Mouse (Mus musculus) ovary, adult 18-20 months (tissue): Measurements from ENCODE around the gene Tmed10.
A peak's percentile ranks its signal among the peaks of the same experiment; 100 is the strongest.

ENCODE experiments used
- DNase-seq: peaks from one replicate; pipeline ENCODE4 v3.0.0; 2022; ENCODE audit warnings: low spot score, mixed read lengths

Gene Tmed10

DNA sequence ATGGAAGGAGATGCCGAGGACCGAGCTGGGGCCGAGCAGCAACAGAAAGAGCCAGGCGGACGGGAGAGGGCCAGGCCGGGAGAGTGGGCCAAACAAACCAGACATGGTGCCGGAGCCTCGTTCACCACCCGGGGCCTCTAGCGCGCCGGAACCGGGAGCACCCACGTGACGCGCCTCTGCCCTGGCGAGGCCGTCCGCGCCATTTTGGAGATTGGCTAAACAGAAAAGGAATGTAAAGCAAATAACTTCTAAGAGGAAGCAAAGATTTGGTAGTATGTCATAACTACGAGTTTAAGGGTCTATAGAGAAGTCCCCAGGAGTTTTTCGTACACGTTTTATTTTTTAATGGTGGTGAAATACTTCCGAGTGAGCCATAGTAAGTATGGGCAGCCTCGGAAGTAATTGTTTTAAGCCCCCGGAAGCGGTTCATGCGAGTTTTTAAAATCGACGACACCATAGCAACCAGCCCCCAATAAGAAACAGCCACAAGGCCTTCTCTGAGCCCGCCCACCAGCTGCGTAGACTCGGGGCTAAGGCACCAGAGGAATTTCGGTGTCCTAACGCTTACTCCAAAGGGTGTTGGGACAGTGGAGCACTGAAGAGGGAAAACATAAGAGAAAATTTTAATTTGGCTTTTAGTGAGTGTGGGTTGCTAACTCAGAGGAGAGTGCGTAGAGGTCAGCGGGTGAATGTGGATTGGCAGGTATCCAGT lies at the start of gene Tmed10:
Tmed10 (minus strand) TSS at position 287 of the 712 bp plus-strand sequence.
- peak; percentile 88 for DNase-seq

- DNase-seq = no peak
Observed at GRCm38 (mm10) chr12:85423236-85423635, 48.6 kb upstream of the Tmed10 start.

- DNase-seq = no peak
Observed at GRCm38 (mm10) chr12:85422536-85422935, 47.9 kb upstream of the Tmed10 start.

GRCm38 (mm10) chr12:85420945-85421344 lies 46.3 kb upstream of the Tmed10 start:
- no peak for DNase-seq

GRCm38 (mm10) chr12:85417845-85418244 lies 43.2 kb upstream of the Tmed10 start:
- DNase-seq = no peak

- no peak for DNase-seq
Observed at GRCm38 (mm10) chr12:85416298-85416697, 41.7 kb upstream of the Tmed10 start.

DNA sequence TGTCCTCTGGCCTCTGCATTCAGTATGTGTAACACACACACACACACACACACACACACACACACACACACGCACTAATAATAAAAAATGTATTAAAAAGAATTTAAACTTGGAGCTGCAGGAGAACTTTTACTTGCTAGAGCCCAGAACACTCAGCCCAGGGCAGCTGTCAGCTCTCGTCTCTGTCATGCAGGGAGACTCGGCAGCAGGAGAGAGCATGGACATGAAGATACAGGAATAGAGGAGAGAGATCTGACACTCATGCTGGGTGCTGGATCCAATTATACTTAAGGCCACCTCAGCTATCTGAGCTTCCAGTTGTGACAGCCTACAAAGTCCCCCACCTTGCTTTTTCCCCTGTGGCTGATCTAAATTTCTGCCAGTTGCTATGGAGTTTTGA lies 41.2 kb upstream of the Tmed10 start:
- no peak for DNase-seq

GRCm38 (mm10) chr12:85411136-85411535 lies 36.5 kb upstream of the Tmed10 start:
- no peak for DNase-seq

DNA sequence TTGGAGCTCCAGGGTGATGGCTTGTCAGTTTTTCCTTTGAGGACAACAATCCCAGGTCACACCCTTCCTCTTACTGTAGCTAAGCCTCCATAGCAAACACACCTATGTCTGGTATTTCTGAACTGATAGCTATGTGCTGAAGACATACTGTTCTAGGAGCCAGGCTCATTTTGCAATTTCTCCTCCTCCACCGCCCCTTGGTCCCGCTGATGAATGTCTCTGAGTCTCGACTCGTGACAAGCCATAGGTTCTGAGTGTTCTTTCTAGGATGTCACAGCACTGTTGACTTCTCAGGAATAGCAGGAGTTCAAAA lies 23.3 kb upstream of the Tmed10 start:
- no peak for DNase-seq

DNA sequence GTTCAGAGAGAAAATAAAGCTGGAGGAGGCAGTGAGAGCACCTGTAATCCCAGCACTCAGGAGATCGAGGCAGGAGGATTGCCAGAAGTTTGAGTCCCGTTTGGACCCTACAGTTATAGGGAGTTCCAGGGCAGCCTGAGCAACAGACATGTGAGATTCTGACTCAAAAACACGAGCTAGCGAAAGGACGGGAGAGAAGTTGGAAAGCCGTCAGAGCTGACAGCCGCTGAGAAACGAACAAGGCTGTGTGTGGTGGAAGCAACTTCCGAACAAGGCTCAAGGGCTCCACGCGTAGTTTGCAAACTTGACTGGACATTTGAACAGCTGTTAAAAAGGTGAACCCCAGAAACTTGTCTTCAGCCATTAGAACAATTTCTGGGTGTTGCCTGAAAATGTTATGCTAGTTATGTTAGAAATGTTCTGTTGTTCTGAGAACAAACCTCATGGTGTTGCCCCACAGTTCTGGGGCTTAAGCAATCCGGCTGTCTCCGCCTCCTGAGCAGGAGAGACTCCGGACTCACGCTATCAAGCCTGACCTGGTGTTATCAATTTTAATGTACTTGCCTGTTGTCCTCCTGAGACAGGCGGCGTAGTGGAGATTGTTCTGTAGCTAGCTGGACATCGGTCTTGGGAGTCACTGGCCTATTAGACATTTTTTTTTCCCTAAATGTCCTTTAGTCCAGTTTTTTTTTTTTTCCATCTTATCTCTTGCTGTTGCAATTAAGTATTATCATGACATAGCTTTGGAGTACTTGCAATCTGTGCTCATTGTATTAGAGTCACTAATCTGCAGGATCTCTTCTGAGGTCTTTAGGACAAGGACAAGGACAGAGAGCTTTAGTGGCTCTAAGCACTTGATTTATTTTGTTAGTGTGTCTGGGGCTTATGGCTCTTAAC lies 22.7 kb upstream of the Tmed10 start:
- DNase-seq = no peak

- DNase-seq = no peak
Observed at GRCm38 (mm10) chr12:85393981-85394380, 19.3 kb upstream of the Tmed10 start.

DNA sequence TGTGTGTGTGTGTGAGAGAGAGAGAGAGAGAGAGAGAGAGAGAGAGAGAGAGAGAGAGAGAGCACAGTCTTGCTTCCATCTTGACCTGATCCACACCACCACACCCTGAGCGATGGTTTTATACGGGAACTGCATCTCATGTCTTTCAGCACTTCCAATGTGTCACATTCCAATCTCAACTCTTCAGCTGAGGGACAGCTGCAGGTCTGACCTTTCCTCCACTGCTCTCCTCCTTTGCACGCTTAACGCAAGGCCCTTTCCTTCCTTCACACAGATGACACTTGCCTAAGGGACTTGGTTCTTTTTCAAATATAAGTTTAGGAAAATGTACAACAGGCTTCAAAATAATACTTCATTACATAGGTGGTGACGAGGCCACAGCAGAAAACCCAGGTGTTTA lies 18.9 kb upstream of the Tmed10 start:
- no peak for DNase-seq

DNA sequence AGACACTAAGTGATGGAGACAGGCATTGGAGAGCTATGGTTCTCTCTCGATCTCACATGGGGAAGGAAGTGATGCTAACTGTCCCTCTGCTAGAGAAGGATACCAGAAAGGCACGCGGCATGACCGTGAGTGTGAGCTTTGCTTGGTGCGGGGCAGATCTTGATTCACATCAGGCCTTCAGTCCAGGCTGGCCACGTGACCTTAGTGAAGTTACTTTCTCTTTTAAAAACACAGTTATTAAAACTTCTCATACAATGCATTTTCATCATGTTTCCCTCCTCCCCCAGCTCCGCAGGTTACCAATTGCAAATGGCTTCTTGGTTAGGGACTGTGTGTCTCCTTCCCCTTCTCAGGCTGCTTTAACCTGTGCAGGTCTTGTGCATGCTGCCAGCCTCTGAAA lies 16.5 kb upstream of the Tmed10 start:
- DNase-seq = no peak

GRCm38 (mm10) chr12:85389204-85390185 lies 14.8 kb upstream of the Tmed10 start:
- DNase-seq = no peak

DNA sequence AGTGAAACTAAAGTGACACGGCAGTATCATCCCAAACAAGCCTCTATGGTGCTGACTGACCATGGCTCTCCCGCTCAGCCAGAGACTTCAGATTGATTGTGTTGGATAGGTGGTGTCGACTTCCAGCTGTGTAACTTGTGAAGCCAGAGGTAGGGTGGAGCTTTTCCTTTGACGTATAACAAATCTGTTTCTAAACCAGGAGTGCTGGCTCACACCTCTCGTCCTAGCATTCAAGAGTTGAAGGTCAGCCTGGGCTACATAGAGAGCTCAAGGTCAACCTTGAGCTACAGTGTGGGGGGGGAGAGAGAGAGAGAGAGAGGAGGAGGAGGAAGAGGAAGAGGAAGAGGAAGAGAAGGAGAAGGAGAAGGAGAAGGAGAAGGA lies 11.3 kb upstream of the Tmed10 start:
- no peak for DNase-seq

GRCm38 (mm10) chr12:85385329-85385994 lies 10.8 kb upstream of the Tmed10 start:
- DNase-seq = no peak

- DNase-seq = no peak
Observed at GRCm38 (mm10) chr12:85382761-85383680, 8.4 kb upstream of the Tmed10 start.

- DNase-seq = no peak
Observed at GRCm38 (mm10) chr12:85381570-85381969, 6.9 kb upstream of the Tmed10 start.

- DNase-seq = no peak
Observed at GRCm38 (mm10) chr12:85380942-85381341, 6.3 kb upstream of the Tmed10 start.

DNA sequence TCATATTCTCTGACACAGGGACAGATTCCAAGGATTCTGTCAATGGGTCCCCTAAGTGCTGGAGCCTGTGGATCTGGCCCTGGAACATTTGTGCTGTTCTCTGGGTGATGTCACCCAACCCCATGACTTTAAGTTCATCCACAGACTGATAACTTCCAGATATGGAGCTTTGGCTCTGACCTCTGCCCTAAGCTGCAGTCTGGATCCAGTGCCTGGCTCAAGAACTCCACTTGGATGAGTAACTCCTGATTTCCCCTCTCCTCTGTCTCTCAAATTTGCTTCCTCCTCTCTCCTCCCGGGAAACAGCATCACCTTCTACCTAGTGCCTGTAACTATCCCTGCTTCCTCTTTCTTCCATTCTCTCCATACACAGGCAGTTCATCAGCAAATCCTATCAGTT lies 5.7 kb upstream of the Tmed10 start:
- DNase-seq = no peak

DNA sequence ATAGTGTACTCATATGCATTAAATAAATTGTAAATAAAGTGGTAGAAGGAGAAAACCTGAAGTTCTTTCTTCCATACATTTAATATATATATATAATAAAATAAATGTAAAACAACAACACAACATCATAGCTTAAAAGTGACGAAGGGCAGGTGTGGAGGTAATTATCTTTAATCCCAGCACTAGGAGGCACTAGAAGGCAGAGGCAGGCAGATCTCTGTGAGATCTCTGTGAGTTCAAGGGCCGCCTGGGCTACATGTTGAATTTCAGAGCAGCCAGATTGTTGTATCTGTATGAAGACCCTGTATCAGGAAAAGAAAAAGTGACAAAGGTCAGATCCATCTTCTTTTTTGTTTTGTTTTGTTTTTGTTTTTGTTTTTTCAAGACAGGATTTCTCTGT lies 3.6 kb upstream of the Tmed10 start:
- no peak for DNase-seq
